Comparison of ENCODE assay signal across 21 mouse cellular contexts in the genomic region with DNA sequence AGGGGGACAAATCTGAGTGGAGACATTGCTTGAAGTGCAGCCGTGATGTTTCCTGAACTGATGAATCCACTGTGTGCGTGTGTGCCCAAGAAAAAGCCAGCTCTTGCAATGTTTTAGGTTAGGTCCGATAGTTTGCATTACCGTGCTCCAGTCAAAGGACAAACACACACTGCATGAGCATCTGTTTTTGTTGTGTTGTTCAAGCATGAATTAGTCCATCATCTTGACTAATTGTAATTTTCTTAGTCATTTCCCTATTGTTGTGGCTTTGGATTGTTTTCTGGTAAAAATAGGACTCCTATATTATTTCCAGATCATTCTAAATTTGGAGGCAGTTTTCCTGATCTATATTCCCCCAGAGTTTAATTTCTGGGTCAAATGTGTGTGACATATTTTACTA.
"Had no signal": no experiment of that assay in that cellular context is flagged by ENCODE, and none has a peak within 500 bp of the region (broad histone marks: within the 10 kb centered on the region; RNA-seq: fewer than 3 reads in every experiment).

No protein-coding gene starts in this region.

- H3K36me3 ChIP-seq: heart, embryonic 10.5 days; heart, embryonic 12.5 days; hindbrain, embryonic 10.5 days; hindbrain, embryonic 12.5 days; intestine, embryonic 15.5 days; kidney, embryonic 15.5 days; limb, embryonic 10.5 days; limb, embryonic 12.5 days; liver, embryonic 13.5 days; liver, embryonic 15.5 days had no signal

- H3K27me3 ChIP-seq: heart, embryonic 12.5 days; hindbrain, embryonic 12.5 days; intestine, embryonic 15.5 days; kidney, embryonic 15.5 days; limb, embryonic 12.5 days; liver, embryonic 13.5 days; liver, embryonic 15.5 days had no signal

- H3K4me2 ChIP-seq: heart, embryonic 12.5 days; hindbrain, embryonic 12.5 days; hindbrain, embryonic 14.5 days; intestine, embryonic 15.5 days; kidney, embryonic 15.5 days; limb, embryonic 12.5 days; liver, embryonic 11.5 days; liver, embryonic 13.5 days; liver, embryonic 15.5 days had no signal

- H3K4me3 ChIP-seq: heart, embryonic 10.5 days; heart, embryonic 12.5 days; hindbrain, embryonic 10.5 days; hindbrain, embryonic 12.5 days; intestine, embryonic 15.5 days; kidney, embryonic 15.5 days; left cerebral cortex, adult 2 months; limb, embryonic 10.5 days; limb, embryonic 12.5 days; liver, embryonic 13.5 days; liver, embryonic 15.5 days had no signal

- H3K4me1 ChIP-seq: heart, embryonic 10.5 days; hindbrain, embryonic 10.5 days; hindbrain, embryonic 12.5 days; intestine, embryonic 15.5 days; kidney, embryonic 15.5 days; limb, embryonic 10.5 days; limb, embryonic 12.5 days; liver, embryonic 13.5 days; liver, embryonic 15.5 days had no signal

- H3K27ac ChIP-seq: heart, embryonic 10.5 days; hindbrain, embryonic 10.5 days; hindbrain, embryonic 12.5 days; hindbrain, embryonic 14.5 days; intestine, embryonic 15.5 days; kidney, embryonic 15.5 days; kidney, postnatal 0 days; left cerebral cortex, adult 2 months; limb, embryonic 10.5 days; limb, embryonic 12.5 days; liver, embryonic 13.5 days; liver, embryonic 15.5 days had no signal

- DNase-seq: gastrocnemius, postnatal 14 days; gastrocnemius, postnatal 36 days; kidney, adult 11 months; kidney, adult 9 months; liver; liver, embryonic 13.5 days had no signal

- ATAC-seq: hindbrain, embryonic 16.5 days; inflammation-experienced regulatory T-cells, adult 6 months; intestine, embryonic 15.5 days had no signal

- H3K9me3 ChIP-seq: heart, embryonic 10.5 days; heart, embryonic 12.5 days; hindbrain, embryonic 10.5 days; hindbrain, embryonic 12.5 days; kidney, embryonic 15.5 days; limb, embryonic 10.5 days; limb, embryonic 12.5 days; liver, embryonic 13.5 days; liver, embryonic 15.5 days had no signal

- H3K9ac ChIP-seq: heart, embryonic 12.5 days; hindbrain, embryonic 12.5 days; hindbrain, embryonic 14.5 days; intestine, embryonic 15.5 days; kidney, embryonic 15.5 days; limb, embryonic 12.5 days; liver, embryonic 13.5 days; liver, embryonic 15.5 days had no signal
